Mouse (Mus musculus) colon, adult 2 months (tissue): Measurements from ENCODE around the gene Panx3. TPM values are rescaled to one million over a fixed set of nuclear protein-coding genes. Genes with fewer than 3 reads are reported as not detected.

Source experiments
- polyA plus RNA-seq: library from polyadenylated mRNA; depleted of rRNA; stranded (reverse); fragments of >200 nt; gene quantifications from 2 replicates; pipeline ENCODE4 v1.2.3, GENCODE M21; 2012; rRNA removed

Panx3 gene
- polyA plus RNA-seq = not detected in 2 replicates

GRCm38 (mm10) chr9:37669115-37669514, at the start of gene Panx3:
Panx3 (minus strand) TSS chr9:37669235.

GRCm38 (mm10) chr9:37716150-37716549, 47.1 kb upstream of the Panx3 start, which contains the start of gene Olfr160:
Olfr160 (minus strand) TSS chr9:37716250.

GRCm38 (mm10) chr9:37656931-37657481, 12.0 kb downstream of the Panx3 start, which contains the start of gene Tbrg1:
Tbrg1 (minus strand) TSS chr9:37657312.

GRCm38 (mm10) chr9:37613182-37613910, 55.7 kb downstream of the Panx3 start, which contains the start of gene Spa17:
Spa17 (minus strand) TSS chr9:37613722.

Other genes with a start within 250 kb of the Panx3 start
- gene Robo3, start 236.0 kb downstream of the Panx3 start, polyA plus RNA-seq = 0.36 and 0.94 TPM in 2 replicates
- 18.0 and 19.3 TPM in 2 replicates for gene Msantd2, start 179.9 kb downstream of the Panx3 start, polyA plus RNA-seq
- gene Esam, start 141.2 kb downstream of the Panx3 start, polyA plus RNA-seq = 17.7 and 18.0 TPM in 2 replicates
- gene Vsig2, start 130.0 kb downstream of the Panx3 start, polyA plus RNA-seq = 21.1 and 23.2 TPM in 2 replicates
- gene Nrgn, start 116.3 kb downstream of the Panx3 start, polyA plus RNA-seq = 3.7 and 5.8 TPM in 2 replicates
- gene Siae, start 113.5 kb downstream of the Panx3 start, polyA plus RNA-seq = 5.5 and 5.8 TPM in 2 replicates
- gene Spa17, start 55.5 kb downstream of the Panx3 start, polyA plus RNA-seq = 0.37 TPM in 1 of 2 replicates, not detected in the other
- gene Tbrg1, start 11.9 kb downstream of the Panx3 start, polyA plus RNA-seq = 52.3 and 57.9 TPM in 2 replicates
- not detected in 2 replicates for gene Olfr160, start 47.0 kb upstream of the Panx3 start, polyA plus RNA-seq
- not detected in 2 replicates for gene Olfr874, start 75.9 kb upstream of the Panx3 start, polyA plus RNA-seq
- gene Olfr875, start 102.6 kb upstream of the Panx3 start, polyA plus RNA-seq = not detected in 2 replicates
- not detected in 2 replicates for gene Olfr876, start 133.8 kb upstream of the Panx3 start, polyA plus RNA-seq
- not detected in 2 replicates for gene Olfr877, start 185.0 kb upstream of the Panx3 start, polyA plus RNA-seq
- not detected in 2 replicates for gene Olfr145, start 227.5 kb upstream of the Panx3 start, polyA plus RNA-seq
- gene Olfr878, start 248.6 kb upstream of the Panx3 start, polyA plus RNA-seq = not detected in 2 replicates